Mouse (Mus musculus): ENCODE measurements around the gene Usp39.

The Usp39 gene

DNA sequence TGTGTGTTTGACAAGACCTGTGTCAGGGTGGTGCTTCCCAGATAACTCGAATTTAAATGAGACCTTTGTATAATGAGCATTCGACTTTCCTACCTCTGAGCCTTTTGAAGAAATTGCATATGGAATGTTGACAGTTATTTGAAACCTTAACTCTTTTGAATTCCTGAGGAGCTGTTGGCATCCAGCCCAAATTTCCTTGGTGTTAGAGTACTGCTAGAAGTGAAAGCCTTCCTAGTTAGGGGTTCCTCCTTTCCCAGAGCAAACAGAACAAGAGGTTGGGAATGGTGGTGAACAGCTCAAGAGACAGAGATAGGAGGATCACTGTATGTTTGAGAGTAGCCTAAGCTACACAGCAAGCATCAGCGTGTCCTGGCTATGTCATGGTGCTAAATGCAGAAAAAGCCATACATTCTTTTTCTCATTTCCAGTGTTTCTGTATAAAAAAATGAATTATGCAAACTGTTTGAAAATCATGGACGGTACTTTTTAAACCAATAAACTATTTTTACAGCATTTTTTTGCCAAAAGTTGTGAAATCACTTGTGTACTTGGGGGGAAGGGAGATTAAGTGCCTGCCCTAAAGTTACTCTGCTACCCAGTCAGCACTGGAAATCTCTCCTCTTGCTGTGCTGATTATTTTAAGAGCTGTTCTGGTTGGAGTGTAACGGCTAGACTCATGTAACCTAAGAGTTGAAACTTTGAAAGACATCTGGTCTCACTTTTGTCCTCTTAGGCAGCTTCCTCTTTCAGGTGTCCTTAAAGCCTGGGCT lies 7.8 kb upstream of the Usp39 start:
- DNase-seq (ENCODE audit: low spot score in 2 of 2), result no peak

DNA sequence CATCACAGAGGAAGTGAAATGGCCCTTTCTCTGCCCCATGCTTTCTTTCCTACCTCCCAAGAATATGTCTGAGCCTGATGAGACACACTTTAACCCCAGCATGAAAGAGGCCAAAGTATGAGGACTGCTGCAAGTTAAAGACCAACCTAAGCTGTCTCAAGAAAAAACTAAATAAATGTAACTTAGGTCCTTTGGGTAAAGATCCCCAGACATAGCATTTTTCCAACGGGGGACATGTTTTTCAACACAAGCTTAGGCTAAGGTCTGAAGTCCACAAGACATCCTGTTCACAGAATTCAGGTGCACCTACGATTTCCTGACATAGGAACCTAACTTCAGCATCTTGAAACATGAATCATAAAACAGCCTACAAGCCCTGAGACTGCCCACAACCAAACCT lies 5.2 kb upstream of the Usp39 start:
- DNase-seq (ENCODE audit: low spot score in 2 of 2), result no peak

DNA sequence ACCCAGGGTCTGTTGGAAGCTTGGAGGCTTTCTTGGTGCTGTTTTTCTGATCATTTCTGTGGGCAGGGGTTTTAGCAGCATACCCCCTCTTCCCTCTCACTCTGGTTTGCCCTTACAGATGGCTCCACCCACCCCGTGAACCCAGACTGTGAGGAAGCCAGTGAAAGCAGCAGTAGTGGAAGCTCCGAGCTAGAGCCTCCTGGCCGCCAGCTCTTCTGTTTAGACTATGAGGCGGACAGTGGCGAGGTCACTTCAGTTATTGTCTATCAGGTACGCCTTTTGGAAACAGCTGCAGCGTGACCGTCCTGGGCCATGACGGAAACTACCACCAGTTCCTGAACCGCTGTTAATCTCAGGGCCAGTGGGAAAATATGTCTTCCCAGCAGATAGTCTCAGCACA lies 3.4 kb upstream of the Usp39 start:
- no peak for DNase-seq (ENCODE audit: low spot score in 2 of 2)

DNA sequence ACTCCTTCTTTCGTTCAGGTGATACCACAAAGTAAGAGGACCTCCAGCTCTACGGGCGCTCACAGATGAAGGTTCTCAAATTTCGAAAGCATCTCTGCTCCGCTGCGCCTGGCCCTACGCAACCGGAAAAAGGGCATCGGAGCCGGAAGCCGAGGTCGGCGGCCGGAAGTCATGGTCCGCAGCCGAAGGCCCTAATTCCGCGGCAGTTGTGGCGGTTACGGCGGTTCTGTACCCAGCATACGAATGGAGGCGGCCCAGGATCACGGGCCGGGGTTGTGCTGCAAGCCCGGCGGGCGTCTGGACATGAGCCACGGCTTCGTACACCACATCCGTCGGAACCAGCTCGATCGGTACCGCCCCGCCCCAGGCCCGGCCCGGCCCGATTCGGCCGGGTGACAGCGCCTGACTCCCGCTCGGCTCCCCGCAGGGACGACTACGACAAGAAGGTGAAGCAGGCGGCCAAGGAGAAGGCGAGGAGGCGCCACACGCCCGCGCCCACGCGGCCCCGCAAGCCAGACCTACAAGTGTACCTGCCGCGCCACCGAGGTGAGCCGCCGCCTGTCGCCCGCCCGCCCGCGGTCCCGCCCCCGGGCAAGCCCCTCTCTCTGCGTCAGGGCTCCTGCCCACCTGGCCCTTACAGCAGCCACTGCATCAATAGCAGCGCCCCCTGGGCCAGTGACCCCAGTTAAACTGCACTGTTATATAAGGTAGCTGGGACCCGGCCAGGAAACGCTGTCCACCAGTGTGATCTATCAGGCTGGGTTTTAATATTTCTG lies 2.4 kb upstream of the Usp39 start, which contains the start of gene 0610030E20Rik:
0610030E20Rik (plus strand) TSS at position 152 of the 776 bp plus-strand sequence.
- peak in 1 of 2 experiments; percentile 74 for DNase-seq (ENCODE audit: low spot score in 2 of 2)

DNA sequence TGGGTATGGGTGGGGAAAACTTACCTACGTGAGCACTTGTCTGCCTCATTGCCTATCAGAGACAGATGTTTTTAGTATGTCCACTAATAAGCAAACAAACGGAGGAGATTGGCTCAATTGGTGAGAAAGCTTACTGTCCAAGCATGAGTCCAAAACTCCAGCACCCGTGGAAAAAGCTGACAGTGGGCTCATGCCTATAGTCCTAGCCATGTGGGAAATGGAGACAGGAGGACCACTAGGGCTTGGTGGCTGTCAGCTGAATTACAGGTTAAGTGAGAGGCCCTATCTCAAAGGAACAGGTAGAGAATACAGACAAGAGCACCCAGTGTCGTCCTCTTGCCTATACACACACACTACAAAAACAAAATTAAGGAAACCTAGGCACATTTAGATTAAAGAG lies 1.3 kb upstream of the Usp39 start:
- DNase-seq (ENCODE audit: low spot score in 2 of 2), result no peak

DNA sequence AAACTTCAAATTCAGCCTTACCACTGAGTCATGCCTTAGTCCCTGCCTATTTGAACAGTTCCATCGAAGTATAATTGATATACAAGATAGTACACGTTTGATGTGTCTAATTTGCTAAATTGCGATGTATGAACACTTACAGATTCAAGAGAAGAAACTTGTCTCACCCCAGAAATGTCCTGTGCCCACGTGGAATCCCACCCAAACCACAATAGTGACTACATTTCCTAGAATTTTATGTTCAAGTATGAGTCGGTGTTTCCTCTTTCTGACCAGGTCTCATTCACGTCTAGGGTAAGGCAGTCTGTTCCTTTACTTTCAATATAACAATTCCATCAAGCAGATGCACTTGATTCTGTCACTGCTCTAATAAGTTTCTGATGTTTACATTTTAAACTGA lies 649 bp upstream of the Usp39 start:
- DNase-seq (ENCODE audit: low spot score in 2 of 2), result no peak

DNA sequence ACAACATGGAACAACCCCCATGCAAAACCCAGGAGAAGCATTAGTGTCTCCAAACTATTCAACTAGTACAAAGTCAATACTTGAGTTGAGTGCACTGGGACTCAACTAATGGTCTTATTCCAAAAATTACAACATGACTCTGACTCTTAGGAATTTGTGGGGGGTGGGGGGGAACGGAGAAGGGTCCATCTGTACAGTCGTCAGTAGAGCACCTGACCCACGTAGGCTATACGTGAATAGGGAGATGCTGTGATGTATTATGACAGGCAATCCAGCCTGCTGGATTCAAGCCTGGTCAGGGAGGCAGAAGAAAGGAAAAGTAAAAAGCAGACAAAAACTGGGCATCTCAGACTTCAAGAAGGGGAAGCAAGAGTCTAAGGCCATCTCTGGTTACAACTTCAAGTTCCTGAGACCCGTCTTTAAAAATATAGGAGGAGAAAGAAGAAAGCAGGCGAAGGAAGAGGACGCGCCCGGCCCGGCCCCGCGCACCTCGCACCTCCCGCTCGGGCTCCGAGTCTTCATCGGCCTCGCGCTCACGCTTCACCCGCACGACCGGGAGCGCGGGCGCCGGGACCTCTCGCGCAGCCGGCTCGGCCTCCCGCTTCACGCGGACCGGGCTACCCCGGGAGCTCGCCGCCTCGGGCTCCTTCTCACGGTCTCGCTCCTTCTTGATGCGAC lies 449 bp downstream of the Usp39 start:
- DNase-seq (ENCODE audit: low spot score in 2 of 2), result no peak

DNA sequence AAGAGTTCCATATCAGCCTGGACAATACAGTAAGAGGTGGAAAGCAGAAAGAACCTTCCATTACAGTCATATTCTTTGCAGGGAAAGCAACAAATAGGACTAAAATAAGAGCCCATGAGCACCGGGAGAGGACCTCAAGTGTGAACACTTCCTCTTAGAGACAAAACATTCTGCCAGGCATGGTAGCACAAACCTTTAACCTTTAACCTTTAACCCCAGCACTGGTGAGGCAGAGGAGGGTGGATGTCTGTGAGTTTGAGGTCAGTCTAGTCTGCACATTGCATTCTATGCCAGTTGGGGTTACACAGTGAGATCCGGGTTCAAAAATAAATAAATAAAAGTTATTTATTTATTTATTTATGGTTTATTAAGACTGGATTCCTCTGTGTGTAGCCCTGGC lies 4.5 kb downstream of the Usp39 start:
- DNase-seq (ENCODE audit: low spot score in 2 of 2), result no peak

DNA sequence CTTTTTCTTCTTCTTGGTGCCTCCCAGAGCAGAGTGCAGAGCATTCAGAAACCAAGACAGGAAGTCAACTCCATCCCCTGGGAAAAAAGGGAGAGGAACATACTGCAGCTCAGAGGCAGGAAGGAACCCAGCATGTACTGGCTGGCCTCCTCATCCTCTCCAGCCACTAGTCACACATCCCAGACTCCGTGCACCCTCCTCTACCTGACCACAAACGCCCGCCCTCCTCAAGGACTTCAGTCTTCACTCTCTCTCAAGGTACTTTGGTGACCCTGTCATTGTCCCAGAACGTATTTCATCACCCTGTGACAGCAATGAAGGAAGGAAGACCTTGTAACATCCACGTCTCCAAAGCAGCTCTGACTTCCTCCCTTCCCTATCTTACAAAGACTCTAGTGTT lies 11.9 kb downstream of the Usp39 start:
- DNase-seq (ENCODE audit: low spot score in 2 of 2), result no peak

DNA sequence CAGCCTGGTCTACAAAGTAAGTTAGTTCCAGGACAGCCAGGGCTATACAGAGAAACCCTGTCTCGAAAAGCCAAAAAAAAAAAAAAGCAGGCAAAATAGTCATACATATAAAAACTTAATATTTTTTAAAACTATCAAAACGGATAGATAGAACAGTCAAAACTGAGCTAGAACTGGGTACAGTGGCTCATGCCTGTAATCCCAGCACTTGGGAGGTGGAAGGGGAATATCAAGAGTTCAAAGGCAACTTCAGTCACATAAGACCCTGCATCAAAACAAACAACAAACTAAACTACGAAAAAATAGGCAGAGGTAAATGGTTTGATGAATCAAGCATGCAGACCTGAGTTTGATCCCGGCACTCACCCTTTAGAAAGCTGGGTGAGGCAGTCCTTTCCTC lies 14.9 kb downstream of the Usp39 start:
- no peak for DNase-seq (ENCODE audit: low spot score in 2 of 2)

DNA sequence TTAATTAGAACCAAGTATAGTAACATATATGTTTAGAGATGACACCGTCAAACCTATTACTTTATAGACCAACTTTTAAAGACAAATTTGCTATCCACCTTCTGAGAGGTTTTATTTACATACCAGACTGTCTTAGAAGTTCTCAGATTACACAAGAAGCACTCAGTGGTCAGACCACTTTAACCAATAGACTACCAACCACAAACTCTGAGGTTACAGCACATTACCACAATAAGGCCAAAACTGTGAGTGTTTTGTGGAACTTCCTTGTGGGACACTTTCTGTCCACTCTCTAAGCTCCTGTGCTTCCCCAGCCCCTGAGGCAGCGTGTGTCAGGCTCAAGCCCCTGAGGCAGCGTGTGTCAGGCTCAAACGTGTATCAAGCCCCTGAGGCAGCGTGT lies 16.0 kb downstream of the Usp39 start:
- DNase-seq (ENCODE audit: low spot score in 2 of 2), result no peak

DNA sequence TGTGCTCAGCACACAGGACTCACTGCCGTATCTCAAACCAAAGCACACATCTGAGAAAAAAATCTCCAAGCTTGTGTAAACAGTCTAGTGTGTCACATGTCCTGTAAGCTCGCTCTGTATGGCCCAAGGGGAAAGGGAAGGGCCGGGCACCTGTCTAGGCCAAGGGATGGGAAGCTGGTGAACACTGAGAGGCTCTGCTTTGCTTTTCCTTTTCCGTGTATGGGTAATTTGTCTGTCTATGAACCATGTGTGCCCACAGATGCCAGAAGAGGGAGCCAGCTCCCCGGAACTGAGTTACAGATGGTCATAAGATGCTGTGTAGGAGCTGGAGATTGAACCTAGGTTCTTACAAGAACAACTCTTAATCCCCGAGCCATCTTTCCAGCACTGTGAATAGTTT lies 18.7 kb downstream of the Usp39 start:
- peak in 1 of 2 experiments; percentile 24 for DNase-seq (ENCODE audit: low spot score in 2 of 2)

DNA sequence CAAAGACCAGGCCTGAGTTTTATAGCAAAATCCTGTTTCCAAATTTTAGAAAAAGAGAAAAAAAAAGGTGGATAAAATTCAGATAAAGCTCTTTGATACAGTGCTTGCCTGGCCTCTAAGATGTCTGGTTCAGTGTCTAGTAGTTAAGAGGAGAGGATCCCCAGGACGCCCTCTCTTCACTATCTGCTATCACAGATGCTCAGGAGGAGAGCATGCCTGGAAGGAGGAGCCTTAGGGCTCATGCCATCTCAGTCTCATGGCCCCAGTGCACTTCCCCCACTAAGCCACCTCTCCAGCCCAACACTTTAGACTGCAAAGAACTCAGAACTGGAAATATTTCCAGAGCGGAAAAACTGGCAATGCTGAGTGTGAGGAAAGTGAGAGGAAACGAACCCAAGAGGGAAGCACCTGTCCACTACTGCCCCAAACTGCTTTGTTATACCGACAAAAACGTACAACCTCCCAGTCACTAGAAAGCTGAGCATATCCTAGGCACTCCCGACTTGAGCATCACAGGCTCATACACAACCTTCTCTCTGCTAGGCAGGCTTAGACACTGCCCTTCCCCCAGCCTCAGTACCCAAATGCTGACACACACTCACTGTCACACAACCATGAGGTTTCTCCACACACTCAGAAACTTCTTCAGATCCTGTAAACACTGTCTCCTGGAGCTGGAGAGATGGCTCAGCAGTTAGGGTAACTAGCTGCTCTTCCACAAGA lies 21.0 kb downstream of the Usp39 start:
- no peak for DNase-seq (ENCODE audit: low spot score in 2 of 2)

DNA sequence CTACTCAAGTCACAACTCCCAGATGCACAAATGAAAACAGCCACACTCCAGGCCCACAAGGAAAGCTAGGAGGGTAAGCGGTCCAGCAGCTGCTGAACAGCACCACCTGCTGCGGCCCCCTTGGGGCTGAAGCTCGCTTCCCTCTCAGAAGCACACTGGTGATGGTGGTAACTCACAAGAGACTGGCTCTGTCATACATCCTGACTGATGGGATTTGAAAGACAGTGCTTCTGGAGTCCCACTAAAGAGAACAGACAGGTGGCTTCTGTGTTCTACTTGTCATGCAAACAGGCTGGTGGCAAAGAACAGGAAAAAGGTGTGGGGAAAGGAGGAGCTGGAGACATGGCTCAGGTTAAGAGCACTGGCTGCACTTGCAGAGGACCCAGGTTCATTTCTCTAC lies 22.0 kb downstream of the Usp39 start:
- DNase-seq (ENCODE audit: low spot score in 2 of 2), result no peak

DNA sequence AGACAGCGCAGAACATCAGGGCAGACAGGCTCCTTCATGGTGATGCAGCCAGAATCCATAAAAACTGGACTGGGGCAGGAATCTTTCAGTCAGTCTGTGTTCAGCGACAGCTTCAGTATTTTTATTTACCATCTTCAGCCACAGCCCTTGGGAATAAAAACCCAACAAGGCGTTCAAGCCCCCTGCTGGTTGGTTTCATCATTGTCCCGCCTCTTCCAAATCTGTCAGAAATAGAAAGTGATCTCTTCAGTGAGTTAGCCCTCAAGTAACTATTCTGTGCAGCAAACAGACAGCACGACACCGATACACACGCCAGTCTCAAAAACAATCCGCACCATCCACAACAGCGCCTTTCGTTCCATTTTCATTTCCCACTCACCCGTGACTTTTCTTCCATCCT lies 26.0 kb downstream of the Usp39 start:
- DNase-seq (ENCODE audit: low spot score in 2 of 2), result peak in 1 of 2 experiments; percentile 18

DNA sequence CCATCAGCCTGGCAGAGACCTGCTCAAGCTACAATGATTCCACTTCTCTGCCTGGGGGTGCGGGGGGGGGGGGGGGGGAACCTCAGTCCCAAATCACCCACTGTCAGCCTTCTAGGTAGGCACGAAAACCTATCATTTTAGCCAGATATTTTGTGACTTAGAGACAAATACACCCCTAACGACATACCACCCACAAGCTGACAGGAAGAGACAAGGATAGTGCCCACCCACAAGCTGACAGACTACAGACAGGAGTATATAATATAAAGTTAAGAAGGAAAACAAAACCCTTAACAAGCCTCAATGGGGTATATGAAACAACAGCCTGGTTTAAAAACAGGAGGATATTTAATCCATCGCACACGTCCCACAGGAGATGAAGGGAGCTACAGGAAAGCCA lies 26.5 kb downstream of the Usp39 start:
- DNase-seq (ENCODE audit: low spot score in 2 of 2), result no peak

DNA sequence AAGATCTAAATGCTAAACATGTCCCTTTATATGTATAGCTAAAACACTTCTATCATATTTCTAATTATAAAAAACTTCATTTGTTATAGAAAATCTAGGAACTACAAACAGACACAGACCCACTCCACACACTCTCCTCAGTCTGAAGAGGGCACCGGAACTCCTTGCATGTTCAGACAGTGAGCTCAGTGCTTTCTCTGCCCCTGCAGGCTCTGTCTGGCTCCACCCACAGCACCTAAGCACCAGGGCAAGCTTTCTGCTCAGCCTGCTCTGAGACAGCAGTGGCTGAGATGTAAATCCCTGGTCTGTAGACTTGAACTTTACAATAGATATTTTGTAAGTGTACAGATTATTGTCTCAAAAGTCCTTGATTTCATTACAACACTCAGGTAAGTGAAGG lies 28.9 kb downstream of the Usp39 start:
- no peak for DNase-seq (ENCODE audit: low spot score in 2 of 2)

DNA sequence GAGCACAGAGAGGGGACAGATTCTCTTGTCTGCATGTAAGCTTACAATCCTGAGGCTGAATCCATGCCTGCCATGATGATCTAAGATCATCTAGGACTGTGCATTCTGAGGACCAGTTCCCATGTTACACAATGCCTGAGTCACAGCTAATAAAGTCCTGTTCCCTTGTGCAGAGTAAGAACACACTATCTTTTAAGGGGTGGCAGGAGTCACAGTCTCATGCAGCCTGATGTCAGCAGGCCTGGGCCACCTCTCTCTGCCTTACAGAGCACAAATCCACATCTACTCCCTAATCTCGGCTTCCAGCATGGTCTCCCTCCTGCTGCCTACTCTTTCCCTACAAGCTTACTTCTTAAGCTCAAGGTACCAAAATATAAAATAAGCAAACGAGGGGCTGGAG lies 29.6 kb downstream of the Usp39 start:
- no peak for DNase-seq (ENCODE audit: low spot score in 2 of 2)

DNA sequence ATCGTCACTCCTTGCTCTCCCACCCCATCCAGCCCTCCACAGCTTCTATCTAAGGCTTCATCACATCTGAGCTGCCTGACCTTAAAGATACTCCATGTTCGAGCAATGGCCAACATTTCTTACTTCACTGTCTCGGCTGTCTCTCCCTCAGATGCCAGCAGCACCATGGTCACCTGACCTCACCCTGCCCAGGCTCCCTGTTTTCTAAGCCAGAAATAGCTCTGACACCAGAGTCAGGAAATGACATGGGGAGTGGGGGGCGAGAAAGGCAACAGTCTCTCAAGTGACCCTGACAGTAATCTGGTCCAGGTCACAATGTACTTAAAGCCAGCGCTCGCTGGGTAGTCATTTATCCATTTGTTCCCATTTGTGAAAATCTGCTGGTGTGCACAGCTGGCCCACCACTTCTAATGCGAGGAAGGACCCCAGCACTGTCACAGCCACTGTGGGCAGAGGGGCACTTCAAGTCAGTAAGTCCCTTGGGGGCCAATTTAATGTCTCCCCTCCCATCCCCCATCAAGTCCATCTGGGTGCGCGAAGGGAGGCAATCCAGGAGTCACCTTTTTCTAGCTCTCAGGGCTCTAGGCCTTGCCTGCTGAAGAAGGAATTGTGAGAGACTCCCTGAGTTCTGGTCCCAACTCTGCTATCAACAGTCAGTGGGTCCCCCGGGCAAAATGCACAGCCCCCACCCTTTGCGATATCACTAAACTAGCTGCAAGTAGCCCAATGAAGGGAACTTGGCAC lies 31.7 kb downstream of the Usp39 start:
- DNase-seq (ENCODE audit: low spot score in 2 of 2), result no peak

DNA sequence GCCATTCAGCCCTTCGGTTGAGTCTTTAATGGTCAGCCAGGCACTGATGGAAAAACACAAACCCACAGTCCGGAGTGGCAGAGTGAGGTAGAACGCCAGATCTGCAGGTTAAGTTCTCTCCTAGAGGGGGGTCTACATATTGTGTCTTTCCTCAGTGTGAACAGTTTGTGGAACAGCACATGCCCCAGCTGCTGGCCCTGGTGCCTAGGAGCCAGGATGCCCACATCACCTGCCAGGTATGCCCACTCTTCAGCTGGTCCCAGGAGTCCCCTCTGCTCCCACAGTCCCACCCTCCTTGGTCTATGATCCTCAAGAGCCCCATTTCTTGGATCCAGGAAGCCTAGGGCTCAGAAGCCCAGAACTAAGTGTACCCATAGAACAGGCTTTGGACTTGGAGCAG lies 32.8 kb downstream of the Usp39 start:
- no peak for DNase-seq (ENCODE audit: low spot score in 2 of 2)

DNA sequence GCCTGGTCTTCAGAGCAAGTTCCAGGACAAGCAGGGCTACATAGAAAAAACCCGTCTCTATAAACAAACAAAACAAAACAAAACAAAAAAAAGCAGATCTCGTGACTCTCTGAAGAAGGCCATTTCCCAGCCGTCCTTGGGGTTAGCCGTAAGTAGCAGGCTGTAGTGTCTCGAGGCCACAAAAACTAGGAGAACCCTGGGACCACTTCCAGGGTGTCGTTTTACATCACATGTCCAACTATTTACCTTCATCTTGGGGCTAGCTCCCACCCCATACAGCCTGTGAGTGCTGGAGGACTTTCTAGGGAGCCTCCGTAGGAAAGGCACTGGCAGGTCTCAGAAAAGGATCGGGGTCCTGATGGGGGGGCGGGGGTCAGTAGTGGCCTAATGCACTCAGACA lies 41.5 kb downstream of the Usp39 start:
- no peak for DNase-seq (ENCODE audit: low spot score in 2 of 2)
